Mouse (Mus musculus) CH12.LX (cell line): Measurements from ENCODE around the gene Exog. TPM values are rescaled to one million over a fixed set of nuclear protein-coding genes. Genes with fewer than 3 reads are reported as not detected.

Experiments used
- DNase-seq: peaks from one replicate; pipeline ENCODE4 v3.0.0-alpha.2; 2013; ENCODE audit errors: extremely low read depth
- H3K27ac ChIP-seq: 2 replicates; pipeline ENCODE4 v1.5.1; 2012; ENCODE audit warnings: low read depth, mild to moderate bottlenecking, control low read depth, moderate library complexity; ENCODE audit not compliant: insufficient read depth
- H3K27me3 ChIP-seq: replicated peaks from 2 replicates; pipeline ENCODE3; 2012; ENCODE audit warnings: inconsistent platforms
- H3K36me3 ChIP-seq, 2 experiments: replicated peaks in 1 of 2; 2 replicates each; pipeline versions ENCODE3 to v1.6.1; 2012; ENCODE audit warnings: inconsistent platforms in 1 of 2, low read length in 1 of 2, mild to moderate bottlenecking in 1 of 2, mixed read lengths in 1 of 2, moderate library complexity in 1 of 2; ENCODE audit not compliant: control insufficient read depth in 1 of 2, insufficient read depth in 1 of 2
- H3K4me1 ChIP-seq, 2 experiments: 2 replicates each; pipeline ENCODE4 v1.6.1; 2012; ENCODE audit warnings: inconsistent platforms in 1 of 2, moderate library complexity in 1 of 2; ENCODE audit not compliant: insufficient read depth in 2 of 2, control insufficient read depth in 1 of 2
- H3K4me2 ChIP-seq: 2 replicates; pipeline ENCODE4 v1.6.1; 2012; ENCODE audit warnings: low read depth, mild to moderate bottlenecking, control low read depth; ENCODE audit not compliant: poor library complexity, insufficient read depth, severe bottlenecking
- H3K4me3 ChIP-seq, 3 experiments: fragments of 150-350 bp in 1 of 3; sonication (generic) in 1 of 3; replicated peaks in 1 of 3; 2 replicates each; pipeline versions ENCODE3 to v1.5.1; 2011 to 2012; ENCODE audit warnings: low read depth in 2 of 3, low read length in 2 of 3, mild to moderate bottlenecking in 2 of 3, moderate library complexity in 2 of 3, control low read depth in 1 of 3, improper control_type of control experiment in 1 of 3, inconsistent platforms in 1 of 3, mixed read lengths in 1 of 3; ENCODE audit not compliant: poor library complexity in 1 of 3
- H3K79me2 ChIP-seq: replicated peaks from 2 replicates; pipeline ENCODE4 v1.6.1; 2012; ENCODE audit warnings: mild to moderate bottlenecking, moderate library complexity; ENCODE audit not compliant: control insufficient read depth, poor library complexity, insufficient read depth, severe bottlenecking; ENCODE audit errors: extremely low read depth
- H3K9ac ChIP-seq: 2 replicates; pipeline ENCODE4 v1.6.1; 2012; ENCODE audit warnings: low read depth, mild to moderate bottlenecking, control low read depth, moderate library complexity; ENCODE audit not compliant: insufficient read depth
- H3K9me3 ChIP-seq: replicated peaks from 2 replicates; pipeline ENCODE3; 2012; ENCODE audit warnings: low read length, inconsistent platforms, mixed read lengths
- BHLHE40 ChIP-seq: IDR thresholded peaks from 2 replicates; pipeline ENCODE4 v1.6.1; 2011; ENCODE audit warnings: mild to moderate bottlenecking, low read depth, low read length, improper control_type of control experiment
- E2F4 ChIP-seq: IDR thresholded peaks from 2 replicates; pipeline ENCODE4 v1.6.1; 2011; ENCODE audit warnings: low read depth, low read length, improper control_type of control experiment; ENCODE audit not compliant: insufficient replicate concordance
- GABPA ChIP-seq: IDR thresholded peaks from 2 replicates; pipeline ENCODE4 v1.6.1; 2012; ENCODE audit warnings: low read depth, low read length, improper control_type of control experiment, inconsistent platforms; ENCODE audit not compliant: insufficient replicate concordance
- IRF4 ChIP-seq: IDR thresholded peaks from 2 replicates; pipeline ENCODE4 v1.6.1; 2014; ENCODE audit warnings: low read depth, mild to moderate bottlenecking, inconsistent platforms, low read length, improper control_type of control experiment
- JUN ChIP-seq: IDR thresholded peaks from 2 replicates; pipeline ENCODE4 v1.6.1; 2011; ENCODE audit warnings: low read depth, mild to moderate bottlenecking, low read length, improper control_type of control experiment, moderate library complexity; ENCODE audit not compliant: insufficient read depth
- KAT2A ChIP-seq: IDR thresholded peaks from 2 replicates; pipeline ENCODE4 v1.6.1; 2012; ENCODE audit warnings: low read length, improper control_type of control experiment, inconsistent platforms; ENCODE audit not compliant: insufficient replicate concordance
- MAX ChIP-seq: IDR thresholded peaks from 2 replicates; pipeline ENCODE4 v1.6.1; 2011; ENCODE audit warnings: low read length, improper control_type of control experiment
- MEF2A ChIP-seq: IDR thresholded peaks from 2 replicates; pipeline ENCODE4 v1.6.1; 2014; ENCODE audit warnings: low read depth, mild to moderate bottlenecking, inconsistent platforms, low read length, improper control_type of control experiment, borderline replicate concordance
- MXI1 ChIP-seq: IDR thresholded peaks from 2 replicates; pipeline ENCODE4 v1.6.1; 2011; ENCODE audit warnings: mild to moderate bottlenecking, low read depth, low read length, improper control_type of control experiment
- NRF1 ChIP-seq: IDR thresholded peaks from 2 replicates; pipeline ENCODE4 v1.6.1; 2014; ENCODE audit warnings: low read depth, mild to moderate bottlenecking, inconsistent platforms, low read length, improper control_type of control experiment, moderate library complexity
- PAX5 ChIP-seq: IDR thresholded peaks from 2 replicates; pipeline ENCODE4 v1.6.1; 2012; ENCODE audit warnings: low read length, inconsistent platforms, mixed read lengths
- POLR2AphosphoS2 ChIP-seq: IDR thresholded peaks from 2 replicates; pipeline ENCODE4 v1.6.1; 2011; ENCODE audit warnings: low read depth, low read length, improper control_type of control experiment
- RAD21 ChIP-seq: IDR thresholded peaks from 2 replicates; pipeline ENCODE4 v1.6.1; 2011; ENCODE audit warnings: low read depth, mild to moderate bottlenecking, low read length, improper control_type of control experiment, moderate library complexity
- RCOR1 ChIP-seq: conservative IDR thresholded peaks from 2 replicates; pipeline ENCODE4 v1.6.1; 2012; ENCODE audit warnings: low read depth, mild to moderate bottlenecking, inconsistent platforms, low read length, improper control_type of control experiment
- SMC3 ChIP-seq: IDR thresholded peaks from 2 replicates; pipeline ENCODE4 v1.6.1; 2011; ENCODE audit warnings: low read depth, low read length, improper control_type of control experiment
- TCF12 ChIP-seq: IDR thresholded peaks from 2 replicates; pipeline ENCODE4 v1.6.1; 2014; ENCODE audit warnings: low read depth, mild to moderate bottlenecking, inconsistent platforms, low read length, improper control_type of control experiment
- USF1 ChIP-seq: IDR thresholded peaks from 2 replicates; pipeline ENCODE4 v1.6.1; 2014; ENCODE audit warnings: low read depth, mild to moderate bottlenecking, inconsistent platforms, low read length, improper control_type of control experiment
- dilution Hi-C: fragments of 300-500 bp; cut with MboI; formaldehyde crosslinking; loops from 2 replicates; pipeline ENCODE4 v1.14.3; 2020; ENCODE audit warnings: low sequenced_read_pairs; ENCODE audit not compliant: extremely low pct_unique_long_range_greater_than_20kb, extremely low pct_ligation_motif_present
- in situ Hi-C: fragments of 300-500 bp; cut with MboI; formaldehyde crosslinking; loops from 3 replicates; pipeline ENCODE4 v1.14.3; 2019; ENCODE audit warnings: low sequenced_read_pairs, low pct_ligation_motif_present, low pct_unique_long_range_greater_than_20kb, mixed read lengths
- polyA plus RNA-seq: library from polyadenylated mRNA; unstranded; fragments of >175 nt; gene quantifications from 2 replicates; pipeline ENCODE4 v1.2.1, GENCODE M21; 2012; ENCODE audit warnings: low read depth; ENCODE audit not compliant: insufficient read length
- total RNA-seq, 2 experiments: library from RNA; depleted of rRNA; stranded (reverse); fragments of 300-350 nt in 1 of 2; fragments of >200 nt in 1 of 2; gene quantifications; 2 replicates each; pipeline ENCODE4 v1.2.3; 2012 to 2014

The Exog gene
- total and polyA plus RNA-seq, 3 experiments = 6.6 to 8.8 (median 7.1) TPM

GRCm38 (mm10) chr9:119445737-119446136 lies 994 bp downstream of the Exog start:
- in situ Hi-C loops (no loop called here), dilution Hi-C loops (no loop called here)
- Histone ChIP-seq H3K4me1 (peaks cover 1 to 27% of the 10 kb centered on the region in 2 experiments; a peak in 3 of 4 replicates), H3K4me3 (peak overlapping the region; percentile 75 to 90 (median 89)), H3K9me3 (no peaks in the 10 kb centered on the region), H3K27ac (no peak overlapping the region), H3K9ac (peak overlapping the region; percentile 69; the same call in 1 of the 2 replicates), H3K36me3 (peaks cover 29 to 37% of the 10 kb centered on the region in 2 experiments), H3K79me2 (peaks cover 7% of the 10 kb centered on the region), H3K4me2 (peak overlapping the region; percentile 75), H3K27me3 (no peaks in the 10 kb centered on the region)
- TF ChIP-seq MXI1 (0 out of 2 replicates have a peak, but pooled peaks have one; percentile 41), USF1 (no peak)
- peak; percentile 49 for DNase-seq

- H3K9me3 ChIP-seq = no peaks in the 10 kb centered on the region
- H3K79me2 ChIP-seq = no peaks in the 10 kb centered on the region; the same call in 1 of the 2 replicates
- no peak for DNase-seq
- TF ChIP-seq MEF2A (no peak), GABPA (no peak), BHLHE40 (0 out of 2 replicates have a peak, but pooled peaks have one; percentile 12), IRF4 (peak; percentile 63)
- TF ChIP-seq, all 38 proteins: peak for 2
- dilution Hi-C loops = no loop called here
- Histone ChIP-seq H3K36me3 (peaks cover 25 to 70% of the 10 kb centered on the region in 2 experiments), H3K4me3 (peak overlapping the region in 1 of 3 experiments; percentile 25), H3K27ac (no peak overlapping the region), H3K9ac (peak overlapping the region; percentile 55), H3K4me1 (peaks cover 11 to 23% of the 10 kb centered on the region in 2 experiments), H3K4me2 (peak overlapping the region; percentile 59), H3K27me3 (no peaks in the 10 kb centered on the region)
- in situ Hi-C loops = loop anchor here (25.0 kb wide), 1 partner anchor 431 kb away; the partner anchor contains the start of gene Wdr48
These were observed 11.2 kb downstream of the Exog start for GRCm38 (mm10) chr9:119455967-119456366.

GRCm38 (mm10) chr9:119457122-119457521 lies 12.4 kb downstream of the Exog start:
- TF ChIP-seq NRF1 (no peak), IRF4 (no peak), POLR2AphosphoS2 (no peak), KAT2A (no peak), RAD21 (no peak), RCOR1 (no peak), JUN (no peak), E2F4 (no peak), TCF12 (no peak), MAX (no peak), PAX5 (no peak), SMC3 (no peak)
- TF ChIP-seq, all 38 proteins: peak for 0
- Histone ChIP-seq H3K79me2 (no peaks in the 10 kb centered on the region; the same call in 1 of the 2 replicates), H3K4me2 (no peak overlapping the region), H3K4me3 (no peak overlapping the region), H3K27ac (no peak overlapping the region), H3K36me3 (peaks cover 20 to 73% of the 10 kb centered on the region in 2 experiments), H3K9me3 (no peaks in the 10 kb centered on the region), H3K9ac (no peak overlapping the region), H3K27me3 (no peaks in the 10 kb centered on the region), H3K4me1 (peaks cover 11 to 23% of the 10 kb centered on the region in 2 experiments)
- dilution Hi-C loops = no loop called here
- in situ Hi-C loops = loop anchor here (25.0 kb wide), 1 partner anchor 430 kb away; the partner anchor contains the start of gene Wdr48
- DNase-seq = no peak
